Mouse (Mus musculus): ENCODE data around the gene Nlgn2.

DNA sequence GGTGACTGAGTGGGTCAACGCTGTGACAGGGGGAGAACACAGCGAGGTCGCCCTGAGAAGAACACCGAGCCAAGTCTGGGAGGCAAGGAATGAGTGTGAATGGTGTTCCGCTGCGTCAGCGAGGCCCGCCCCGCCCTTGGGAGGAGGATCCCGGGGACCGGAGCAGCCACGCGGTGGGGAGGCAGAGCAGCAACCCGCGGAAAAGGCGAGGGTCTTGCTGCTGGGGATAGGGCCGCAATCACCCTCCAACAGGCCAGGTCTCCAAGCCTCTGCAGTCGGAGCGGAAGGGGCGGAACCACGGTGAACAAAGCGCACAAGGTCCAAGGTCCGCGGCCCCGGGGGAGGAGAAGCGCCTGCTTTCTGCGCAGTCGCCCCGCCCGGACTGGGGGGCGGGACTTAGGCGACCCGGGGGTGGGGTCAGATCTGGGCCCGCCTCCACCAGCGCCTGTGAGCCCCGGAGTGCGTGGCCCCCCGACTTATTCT lies 8.7 kb upstream of the Nlgn2 start, which contains the start of gene Plscr3:
- TF ChIP-seq CTCF (IDR thresholded peaks at IDR 0.05; ENCODE audit: borderline replicate concordance, control insufficient read depth, extremely low read depth, insufficient read depth, low read length, poor library complexity) = peak; percentile 28; the same call in 1 of the 2 replicates
- peak; percentile 63; the same call in 1 of the 2 replicates for TF ChIP-seq POLR2A (IDR thresholded peaks at IDR 0.05; ENCODE audit: control insufficient read depth, extremely low read depth, insufficient read depth, low read length, poor library complexity)

Data from thymus, adult 2 months (tissue).